Mouse (Mus musculus) bone marrow, adult 2 months (tissue): ENCODE results near the gene Plscr3.

Experiments
- CTCF ChIP-seq: fragments of 200-500 bp; IDR thresholded peaks from 2 replicates; pipeline ENCODE4 v1.5.1; 2011; ENCODE audit warnings: low read length, control low read depth; ENCODE audit not compliant: control insufficient read depth, insufficient read depth
- POLR2A ChIP-seq: fragments of 200-500 bp; IDR thresholded peaks from 2 replicates; pipeline ENCODE4 v1.6.1; 2011; ENCODE audit warnings: low read depth, mild to moderate bottlenecking, control low read depth, low read length, borderline replicate concordance; ENCODE audit not compliant: control insufficient read depth

DNA sequence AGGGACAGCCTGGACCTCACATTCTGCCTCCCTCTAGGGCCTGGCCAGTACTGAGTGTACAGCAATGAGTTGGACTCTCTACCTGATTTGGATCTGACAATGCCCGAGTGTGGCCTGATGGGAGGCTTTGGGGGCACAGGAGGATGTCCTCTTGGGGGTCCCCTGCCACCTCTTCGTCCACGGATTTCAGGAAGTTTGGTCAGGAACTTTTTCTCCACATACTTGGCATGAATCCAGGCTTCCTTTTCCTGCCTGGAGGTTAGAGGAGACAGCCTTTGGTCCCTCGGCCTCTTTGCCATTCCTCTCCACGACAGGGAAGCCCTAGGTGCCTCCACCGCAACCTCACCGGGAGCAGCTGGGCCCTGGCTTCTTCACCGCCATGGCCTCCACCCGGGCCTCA, 38.1 kb downstream of the Plscr3 start:
- TF ChIP-seq POLR2A, result no peak
- no peak for TF ChIP-seq CTCF
